Mouse (Mus musculus) small intestine, adult 2 months (tissue): Measurements from ENCODE around the gene Cnot6.

Experiments
- CTCF ChIP-seq: fragments of 200-500 bp; IDR thresholded peaks from 2 replicates; pipeline ENCODE4 v1.5.1; 2012; ENCODE audit warnings: low read depth, mild to moderate bottlenecking, control low read depth, inconsistent platforms, low read length, moderate library complexity, mixed read lengths; ENCODE audit not compliant: insufficient replicate concordance, insufficient read length; ENCODE audit errors: extremely low read depth
- POLR2A ChIP-seq: fragments of 200-500 bp; IDR thresholded peaks from 2 replicates; pipeline ENCODE4 v1.6.1; 2012; ENCODE audit warnings: low read depth, mild to moderate bottlenecking, control low read depth, inconsistent platforms, low read length, moderate library complexity

DNA sequence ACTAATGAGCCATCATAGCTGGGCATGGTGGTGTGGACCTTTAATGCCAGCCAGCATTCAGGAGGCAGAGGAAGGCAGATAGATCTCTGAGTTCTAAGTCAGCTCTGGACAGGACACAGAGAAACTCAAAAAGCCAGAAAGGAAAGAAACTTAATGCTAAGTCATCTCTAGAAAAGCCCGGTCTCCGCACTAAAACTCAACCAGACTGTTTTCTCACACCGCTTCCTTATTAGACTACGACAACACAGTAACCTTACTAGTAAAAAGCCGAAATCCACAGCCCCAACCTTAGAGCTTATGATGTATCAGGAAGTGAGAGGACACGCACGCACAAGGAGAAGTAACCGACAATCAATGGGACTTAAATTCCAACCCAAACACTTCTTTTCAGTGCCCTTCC lies 10.5 kb downstream of the Cnot6 start:
- TF ChIP-seq POLR2A = no peak
- no peak for TF ChIP-seq CTCF
